8 mouse cellular contexts compared by ENCODE assay signal in genomic region chr4:155490456-155490855, GRCm38 (mm10). TPM values are rescaled to one million over a fixed set of nuclear protein-coding genes. Genes with fewer than 3 reads are reported as not detected.
A peak's percentile ranks its signal among the peaks of the same experiment; 100 is the strongest.
DNase-seq lines count a peak whose midpoint lies in the region; ATAC-seq and TF ChIP-seq lines count a peak whose summit lies in the region.

No protein-coding gene starts in this region.

- intact Hi-C loops in gastrocnemius, adult 2 months (cut with DNase I): no loop called here
- intact Hi-C loops in gastrocnemius, postnatal 14 days (cut with DNase I; ENCODE audit: low total_unique reads): no loop called here

- H3K27ac ChIP-seq in gastrocnemius, adult 2 months: peak overlapping the region; percentile 95
- H3K27ac ChIP-seq in bone marrow, adult 2 months (ENCODE audit: control insufficient read depth, insufficient read depth, low read depth, low read length, poor library complexity): peak overlapping the region; percentile 23; the same call in 1 of the 2 replicates
- H3K27ac ChIP-seq in hindbrain, embryonic 14.5 days: peak overlapping the region; percentile 97

- no peak for TF ChIP-seq POLR2A in bone marrow, adult 2 months (IDR thresholded peaks at IDR 0.05; ENCODE audit: borderline replicate concordance, control insufficient read depth, low read depth, low read length)

- H3K4me1 ChIP-seq in bone marrow, adult 2 months (ENCODE audit: control insufficient read depth, insufficient read depth, low read length): peaks cover 12% of the 10 kb centered on the region
- peaks cover 46% of the 10 kb centered on the region for H3K4me1 ChIP-seq in hindbrain, embryonic 14.5 days (replicated peaks; ENCODE audit: control insufficient read depth, insufficient read depth, low read length)

- 11% methylated on average over 5 of the region's 5 CpGs for WGBS in bone marrow, adult 2 months
- 21% methylated on average over 5 of the region's 5 CpGs for WGBS in hindbrain, embryonic 14.5 days

- H3K36me3 ChIP-seq in hindbrain, embryonic 14.5 days (replicated peaks; ENCODE audit: control insufficient read depth, insufficient read depth): no peaks in the 10 kb centered on the region

- no peak for TF ChIP-seq CTCF in gastrocnemius, adult 2 months (IDR thresholded peaks at IDR 0.05)
- TF ChIP-seq CTCF in bone marrow, adult 2 months (IDR thresholded peaks at IDR 0.05; ENCODE audit: control insufficient read depth, insufficient read depth, low read length): no peak

- ATAC-seq in hindbrain, embryonic 14.5 days (ENCODE audit: low FRiP score): no peak
- no peak for ATAC-seq in megakaryocyte progenitor cell, adult 5-6 weeks (replicated peaks; ENCODE audit: poor library complexity)

- H3K4me2 ChIP-seq in hindbrain, embryonic 14.5 days (replicated peaks): peak overlapping the region; percentile 75

- peak overlapping the region; percentile 99 for H3K9ac ChIP-seq in hindbrain, embryonic 14.5 days

- no peak for DNase-seq in gastrocnemius, adult 2 months
- DNase-seq in gastrocnemius, postnatal 14 days: no peak
- DNase-seq in hindbrain, embryonic 14.5 days (ENCODE audit: low spot score): no peak
- DNase-seq in lung, postnatal 4 days: peak; percentile 46 to 62
- DNase-seq in adipocyte (ENCODE audit: low spot score): no peak
- no peak for DNase-seq in right cerebral cortex, postnatal 14 days

- H3K9me3 ChIP-seq in hindbrain, embryonic 14.5 days (ENCODE audit: control insufficient read depth, low read length): no peaks in the 10 kb centered on the region

- H3K4me3 ChIP-seq in gastrocnemius, adult 2 months: peak overlapping the region; percentile 91
- H3K4me3 ChIP-seq in bone marrow, adult 2 months (replicated peaks; ENCODE audit: control insufficient read depth, low read depth, low read length): peak overlapping the region; percentile 93
- H3K4me3 ChIP-seq in hindbrain, embryonic 14.5 days (replicated peaks; ENCODE audit: low read length): peak overlapping the region; percentile 86

- no peaks in the 10 kb centered on the region for H3K27me3 ChIP-seq in hindbrain, embryonic 14.5 days (ENCODE audit: control insufficient read depth, insufficient read depth, low read length)

RNA-seq across cellular contexts. Expression of gene Gnb1, which starts 0.7 kb away (rescaled TPM):
- total RNA-seq in gastrocnemius, adult 2 months (2021): 10 to 100 TPM; 48.8 to 75.8 TPM
- total RNA-seq in gastrocnemius, postnatal 14 days (2021): 100 to 1,000 TPM; 104 to 119 TPM
- polyA plus RNA-seq in bone marrow, adult 2 months (2011; ENCODE audit: insufficient read depth, insufficient read length, low replicate concordance, missing spikeins): 78.1 and 115 TPM in 2 replicates
- polyA plus RNA-seq in hindbrain, embryonic 14.5 days (2014; fragmentation: Nextera tagmentation; extraction: Ambion mirVana): 1,126 and 1,185 TPM in 2 replicates
- total RNA-seq in megakaryocyte progenitor cell, adult 5-6 weeks (2015): 230 and 233 TPM in 2 replicates
- 165 and 170 TPM in 2 replicates for total RNA-seq in megakaryocyte progenitor cell, adult 5-6 weeks (2017)

RNA-seq across cellular contexts. Expression of gene Tmem52, which starts 21.5 kb away (rescaled TPM):
- 100 to 1,000 TPM; 215 to 248 TPM for total RNA-seq in gastrocnemius, adult 2 months (2021)
- total RNA-seq in gastrocnemius, postnatal 14 days (2021): 100 to 1,000 TPM; 254 to 329 TPM
- not detected in 2 replicates for polyA plus RNA-seq in bone marrow, adult 2 months (2011; ENCODE audit: insufficient read depth, insufficient read length, low replicate concordance, missing spikeins)
- 0.29 TPM in 1 of 2 replicates, not detected in the other for polyA plus RNA-seq in hindbrain, embryonic 14.5 days (2014; fragmentation: Nextera tagmentation; extraction: Ambion mirVana)
- 0.15 TPM in 1 of 2 replicates, not detected in the other for total RNA-seq in megakaryocyte progenitor cell, adult 5-6 weeks (2015)
- total RNA-seq in megakaryocyte progenitor cell, adult 5-6 weeks (2017): not detected in 2 replicates

Comparison
In these comparisons a context has a peak if more than half of its experiments do, and no peak if none do; other contexts are left out.
1. DNase-seq: peak in lung, postnatal 4 days (2 of 2); none in gastrocnemius, adult 2 months (single experiment), gastrocnemius, postnatal 14 days (single experiment), hindbrain, embryonic 14.5 days (single experiment), adipocyte (single experiment) and right cerebral cortex, postnatal 14 days (single experiment).
2. H3K27ac ChIP-seq: peak in every context shown above with its lines; median percentile 97 in hindbrain, embryonic 14.5 days; 95 in gastrocnemius, adult 2 months; 23 in bone marrow, adult 2 months.
3. RNA of gene Tmem52, which starts 21.5 kb away (total RNA-seq): 254 to 329 TPM in gastrocnemius, postnatal 14 days and 215 to 248 TPM in gastrocnemius, adult 2 months; 0.15 TPM in megakaryocyte progenitor cell, adult 5-6 weeks; every median in the first group is over 100 times any median in the second.
4. Peak in every context shown above with its lines, with median percentiles within 50 percentile points of each other: H3K4me3 ChIP-seq.